Mouse (Mus musculus): ENCODE results near the gene Oxct2b. TPM values are rescaled to one million over a fixed set of nuclear protein-coding genes. Genes with fewer than 3 reads are reported as not detected.

The Oxct2b gene
- polyA plus RNA-seq, 1 experiment, result 1.4 TPM

DNA sequence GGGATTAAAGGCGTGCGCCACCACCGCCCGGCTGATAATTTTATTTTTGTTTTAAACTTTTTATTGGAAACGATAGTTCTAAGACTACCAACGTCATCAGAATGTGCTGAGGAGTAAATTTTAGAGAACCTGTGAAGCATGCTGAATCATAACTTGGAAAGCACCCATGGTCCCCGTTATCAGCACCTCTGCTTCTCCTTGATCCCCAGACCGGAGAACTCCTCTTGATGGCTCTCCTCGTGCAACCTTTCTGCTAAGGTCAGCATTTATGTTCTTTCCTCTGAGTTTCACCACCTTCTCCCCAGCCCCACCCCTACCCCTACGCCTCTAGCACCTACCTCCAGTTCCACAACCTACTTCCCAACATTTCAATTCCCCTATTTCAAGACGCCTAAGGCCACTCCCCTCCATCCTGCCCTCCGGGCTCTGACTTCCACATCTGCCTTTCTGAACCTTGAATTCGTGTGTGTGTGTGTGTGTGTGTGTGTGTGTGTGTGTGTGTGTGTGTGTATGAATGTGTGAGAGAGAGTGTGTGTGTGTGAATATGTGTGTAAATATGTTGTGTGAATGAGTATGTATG is 32.7 kb upstream of the Oxct2b start:
- TF ChIP-seq POLR2A (IDR thresholded peaks at IDR 0.05; ENCODE audit: low read depth, low read length), result no peak
- no peak for TF ChIP-seq CTCF (IDR thresholded peaks at IDR 0.05; ENCODE audit: extremely low read depth, insufficient read length, insufficient replicate concordance, low read depth, low read length)
- Histone ChIP-seq H3K4me1 (ENCODE audit: control insufficient read depth, insufficient read depth, insufficient read length, low read length) (peaks cover 11% of the 10 kb centered on the region), H3K27me3 (ENCODE audit: control insufficient read depth, insufficient read depth, low read length) (no peaks in the 10 kb centered on the region), H3K36me3 (ENCODE audit: control insufficient read depth, insufficient read depth, low read length) (no peaks in the 10 kb centered on the region), H3K27ac (ENCODE audit: insufficient read depth, low read depth, low read length) (no peak overlapping the region), H3K4me3 (ENCODE audit: low read depth, low read length) (no peak overlapping the region)
- WGBS, result 54% methylated on average over 13 of the region's 13 CpGs

- Histone ChIP-seq H3K27ac (ENCODE audit: insufficient read depth, low read depth, low read length) (no peak overlapping the region), H3K4me3 (ENCODE audit: low read depth, low read length) (no peak overlapping the region), H3K27me3 (ENCODE audit: control insufficient read depth, insufficient read depth, low read length) (no peaks in the 10 kb centered on the region), H3K36me3 (ENCODE audit: control insufficient read depth, insufficient read depth, low read length) (no peaks in the 10 kb centered on the region), H3K4me1 (ENCODE audit: control insufficient read depth, insufficient read depth, insufficient read length, low read length) (peaks cover 11% of the 10 kb centered on the region)
- 92% methylated on average over 2 of the region's 2 CpGs for WGBS
- TF ChIP-seq POLR2A (IDR thresholded peaks at IDR 0.05; ENCODE audit: low read depth, low read length) (no peak), CTCF (IDR thresholded peaks at IDR 0.05; ENCODE audit: extremely low read depth, insufficient read length, insufficient replicate concordance, low read depth, low read length) (no peak)
These were observed 30.8 kb upstream of the Oxct2b start for GRCm38 (mm10) chr4:123085290-123085689.

- Histone ChIP-seq H3K27me3 (ENCODE audit: control insufficient read depth, insufficient read depth, low read length) (no peaks in the 10 kb centered on the region), H3K4me3 (ENCODE audit: low read depth, low read length) (no peak overlapping the region), H3K36me3 (ENCODE audit: control insufficient read depth, insufficient read depth, low read length) (no peaks in the 10 kb centered on the region), H3K27ac (ENCODE audit: insufficient read depth, low read depth, low read length) (no peak overlapping the region), H3K4me1 (ENCODE audit: control insufficient read depth, insufficient read depth, insufficient read length, low read length) (peaks cover 3% of the 10 kb centered on the region; the same call in 1 of the 2 replicates)
- 92% methylated on average over 4 of the region's 4 CpGs for WGBS
- no peak for TF ChIP-seq CTCF (IDR thresholded peaks at IDR 0.05; ENCODE audit: extremely low read depth, insufficient read length, insufficient replicate concordance, low read depth, low read length)
- TF ChIP-seq POLR2A (IDR thresholded peaks at IDR 0.05; ENCODE audit: low read depth, low read length), result no peak
These were observed 29.7 kb upstream of the Oxct2b start for GRCm38 (mm10) chr4:123086381-123086780.

- Histone ChIP-seq H3K27ac (ENCODE audit: insufficient read depth, low read depth, low read length) (no peak overlapping the region), H3K27me3 (ENCODE audit: control insufficient read depth, insufficient read depth, low read length) (no peaks in the 10 kb centered on the region), H3K4me3 (ENCODE audit: low read depth, low read length) (no peak overlapping the region), H3K4me1 (ENCODE audit: control insufficient read depth, insufficient read depth, insufficient read length, low read length) (no peaks in the 10 kb centered on the region), H3K36me3 (ENCODE audit: control insufficient read depth, insufficient read depth, low read length) (no peaks in the 10 kb centered on the region)
- TF ChIP-seq POLR2A (IDR thresholded peaks at IDR 0.05; ENCODE audit: low read depth, low read length) (no peak), CTCF (IDR thresholded peaks at IDR 0.05; ENCODE audit: extremely low read depth, insufficient read length, insufficient replicate concordance, low read depth, low read length) (no peak)
- 71% methylated on average over 5 of the region's 5 CpGs for WGBS
These were observed 23.4 kb upstream of the Oxct2b start for GRCm38 (mm10) chr4:123092621-123093020.

GRCm38 (mm10) chr4:123093064-123093776 is 22.8 kb upstream of the Oxct2b start:
- no peak overlapping the region for H3K27ac ChIP-seq (ENCODE audit: insufficient read depth, low read depth, low read length)
- H3K36me3 ChIP-seq (ENCODE audit: control insufficient read depth, insufficient read depth, low read length), result no peaks in the 10 kb centered on the region
- H3K4me3 ChIP-seq (ENCODE audit: low read depth, low read length), result no peak overlapping the region
- WGBS, result 23% methylated on average over 17 of the region's 17 CpGs
- TF ChIP-seq CTCF (IDR thresholded peaks at IDR 0.05; ENCODE audit: extremely low read depth, insufficient read length, insufficient replicate concordance, low read depth, low read length), result no peak
- TF ChIP-seq POLR2A (IDR thresholded peaks at IDR 0.05; ENCODE audit: low read depth, low read length), result no peak
- H3K4me1 ChIP-seq (ENCODE audit: control insufficient read depth, insufficient read depth, insufficient read length, low read length), result no peaks in the 10 kb centered on the region
- no peaks in the 10 kb centered on the region for H3K27me3 ChIP-seq (ENCODE audit: control insufficient read depth, insufficient read depth, low read length)

GRCm38 (mm10) chr4:123093869-123094268 is 22.2 kb upstream of the Oxct2b start:
- no peak overlapping the region for H3K4me3 ChIP-seq (ENCODE audit: low read depth, low read length)
- no peaks in the 10 kb centered on the region for H3K27me3 ChIP-seq (ENCODE audit: control insufficient read depth, insufficient read depth, low read length)
- H3K36me3 ChIP-seq (ENCODE audit: control insufficient read depth, insufficient read depth, low read length), result no peaks in the 10 kb centered on the region
- no peaks in the 10 kb centered on the region for H3K4me1 ChIP-seq (ENCODE audit: control insufficient read depth, insufficient read depth, insufficient read length, low read length)
- TF ChIP-seq POLR2A (IDR thresholded peaks at IDR 0.05; ENCODE audit: low read depth, low read length), result no peak
- 40% methylated on average over 9 of the region's 9 CpGs for WGBS
- H3K27ac ChIP-seq (ENCODE audit: insufficient read depth, low read depth, low read length), result no peak overlapping the region

- TF ChIP-seq CTCF (IDR thresholded peaks at IDR 0.05; ENCODE audit: extremely low read depth, insufficient read length, insufficient replicate concordance, low read depth, low read length), result no peak
- no peak for TF ChIP-seq POLR2A (IDR thresholded peaks at IDR 0.05; ENCODE audit: low read depth, low read length)
- peaks cover 12% of the 10 kb centered on the region for H3K4me1 ChIP-seq (ENCODE audit: control insufficient read depth, insufficient read depth, insufficient read length, low read length)
- no peak within 1 kb of the TSS for H3K27ac ChIP-seq (ENCODE audit: insufficient read depth, low read depth, low read length)
- H3K27me3 ChIP-seq (ENCODE audit: control insufficient read depth, insufficient read depth, low read length), result peaks cover 15% of the 10 kb centered on the region
- WGBS, result 4% methylated on average over 75 of the region's 75 CpGs
- H3K36me3 ChIP-seq (ENCODE audit: control insufficient read depth, insufficient read depth, low read length), result no peaks in the 10 kb centered on the region
- H3K4me3 ChIP-seq (ENCODE audit: low read depth, low read length), result peak within 1 kb of the TSS; percentile 54
These were observed 11.2 kb upstream of the Oxct2b start, which contains the start of gene Bmp8b for GRCm38 (mm10) chr4:123104651-123105450. Gene Bmp8b, plus strand, starts transcription at chr4:123105165.

All from small intestine, adult 2 months (tissue).